28 mouse cellular contexts compared by ENCODE assay signal in genomic region chr7:134772363-134772762, GRCm38 (mm10).
A peak's percentile ranks its signal among the peaks of the same experiment; 100 is the strongest.
DNase-seq lines count a peak whose midpoint lies in the region; ATAC-seq and TF ChIP-seq lines count a peak whose summit lies in the region.
"Had no signal": no experiment of that assay in that cellular context is flagged by ENCODE, and none has a peak within 500 bp of the region (broad histone marks: within the 10 kb centered on the region; RNA-seq: fewer than 3 reads in every experiment).

No protein-coding gene starts in this region.

- intact Hi-C loops in heart, postnatal 10 days (cut with DNase I), result loop anchor here (5.0 kb wide), 1 partner anchor 100 kb away; the partner anchor contains the start of gene Dock1

- H3K36me3 ChIP-seq in heart, embryonic 10.5 days, result peaks cover 71% of the 10 kb centered on the region
- no peaks in the 10 kb centered on the region for H3K36me3 ChIP-seq in kidney, adult 2 months (ENCODE audit: control insufficient read depth, insufficient read depth, low read length)
- H3K36me3 ChIP-seq: G1E had no signal

- no peaks in the 10 kb centered on the region for H3K27me3 ChIP-seq in heart, embryonic 10.5 days (ENCODE audit: insufficient read depth, poor library complexity, severe bottlenecking)
- H3K27me3 ChIP-seq in kidney, adult 2 months (replicated peaks; ENCODE audit: control insufficient read depth, insufficient read depth, low read length), result no peaks in the 10 kb centered on the region
- H3K27me3 ChIP-seq: embryonic facial prominence, embryonic 15.5 days; hindbrain, embryonic 12.5 days; intestine, embryonic 15.5 days; limb, embryonic 15.5 days; liver, embryonic 13.5 days; midbrain, embryonic 15.5 days had no signal

- no peak overlapping the region for H3K27ac ChIP-seq in heart, embryonic 10.5 days
- no peak overlapping the region for H3K27ac ChIP-seq in kidney, adult 2 months (ENCODE audit: insufficient read depth, low read depth, low read length)
- H3K27ac ChIP-seq: embryonic facial prominence, embryonic 10.5 days; embryonic facial prominence, embryonic 15.5 days; hindbrain, embryonic 12.5 days; hindbrain, postnatal 0 days; intestine, embryonic 15.5 days; limb, embryonic 10.5 days; limb, embryonic 15.5 days; liver, embryonic 13.5 days; midbrain, embryonic 10.5 days; midbrain, embryonic 15.5 days had no signal

- no peak for TF ChIP-seq CTCF in kidney, adult 2 months (conservative IDR thresholded peaks at IDR 0.05; ENCODE audit: insufficient read depth, insufficient read length, low read depth, low read length)

- ATAC-seq in common myeloid progenitor, adult 5-6 weeks (replicated peaks; ENCODE audit: low read depth, poor library complexity, severe bottlenecking), result peak; percentile 52
- ATAC-seq: forebrain, embryonic 14.5 days; hindbrain, postnatal 0 days; intestine, embryonic 15.5 days; midbrain, embryonic 15.5 days had no signal

- WGBS in heart, embryonic 10.5 days, result 61% methylated on average over 7 of the region's 7 CpGs
- 75% methylated on average over 7 of the region's 7 CpGs for WGBS in kidney, adult 2 months

- H3K4me3 ChIP-seq in heart, embryonic 10.5 days, result no peak overlapping the region
- no peak overlapping the region for H3K4me3 ChIP-seq in kidney, adult 2 months (ENCODE audit: insufficient read depth, low read depth, low read length)
- H3K4me3 ChIP-seq: embryonic facial prominence, embryonic 10.5 days; embryonic facial prominence, embryonic 15.5 days; hindbrain, embryonic 12.5 days; intestine, embryonic 15.5 days; limb, embryonic 10.5 days; limb, embryonic 15.5 days; liver, embryonic 13.5 days; midbrain, embryonic 10.5 days; midbrain, embryonic 15.5 days had no signal

- peak; percentile 8 to 27 for DNase-seq in heart, adult 18-20 months
- DNase-seq in heart, embryonic 10.5 days (ENCODE audit: low spot score), result no peak
- peak; percentile 1 for DNase-seq in kidney, adult 2 months
- no peak for DNase-seq in kidney, adult 8-10 months
- peak; percentile 13 to 15 for DNase-seq in heart, postnatal 10 days
- no peak for DNase-seq in gastrocnemius, postnatal 4 days (ENCODE audit: low spot score in 2 of 2)
- DNase-seq: adrenal gland, adult 8-10 months; cerebellum, adult 2 months; cerebellum, postnatal 14 days; gastrocnemius, postnatal 14 days; kidney, adult 9 months; kidney, postnatal 10 days; liver, embryonic 13.5 days; right cerebral cortex, postnatal 25 days; spleen, adult 18-20 months; thymus, postnatal 14 days had no signal

- 0 out of 2 replicates have a peak, but pooled peaks cover 2% of the 10 kb centered on the region for H3K4me1 ChIP-seq in heart, embryonic 10.5 days
- H3K4me1 ChIP-seq in kidney, adult 2 months (ENCODE audit: control insufficient read depth, insufficient read depth, low read length), result no peaks in the 10 kb centered on the region
- H3K4me1 ChIP-seq: embryonic facial prominence, embryonic 10.5 days; embryonic facial prominence, embryonic 15.5 days; intestine, embryonic 15.5 days; limb, embryonic 10.5 days; limb, embryonic 15.5 days; liver, embryonic 13.5 days had no signal

- H3K9me3 ChIP-seq in heart, embryonic 10.5 days, result no peaks in the 10 kb centered on the region
- H3K9me3 ChIP-seq: embryonic facial prominence, embryonic 10.5 days; embryonic facial prominence, embryonic 15.5 days; hindbrain, embryonic 12.5 days; intestine, embryonic 15.5 days; limb, embryonic 10.5 days; limb, embryonic 15.5 days; liver, embryonic 13.5 days; midbrain, embryonic 10.5 days; midbrain, embryonic 15.5 days had no signal

- no peak for TF ChIP-seq POLR2A in kidney, adult 2 months (IDR thresholded peaks at IDR 0.05; ENCODE audit: low read depth, low read length)

Comparison
In these comparisons a context has a peak if more than half of its experiments do, and no peak if none do; other contexts are left out.
1. DNase-seq: peak in heart, adult 18-20 months (2 of 2), kidney, adult 2 months (single experiment) and heart, postnatal 10 days (2 of 2); none in heart, embryonic 10.5 days (single experiment), kidney, adult 8-10 months (0 of 2) and gastrocnemius, postnatal 4 days (0 of 2).